Mouse (Mus musculus) adipocyte (in vitro differentiated cells): ENCODE results near the gene 4930432K21Rik.

Experiments
- DNase-seq: peaks from one replicate; pipeline ENCODE4 v3.0.0-alpha.2; 2016; ENCODE audit warnings: low spot score

The 4930432K21Rik gene

DNA sequence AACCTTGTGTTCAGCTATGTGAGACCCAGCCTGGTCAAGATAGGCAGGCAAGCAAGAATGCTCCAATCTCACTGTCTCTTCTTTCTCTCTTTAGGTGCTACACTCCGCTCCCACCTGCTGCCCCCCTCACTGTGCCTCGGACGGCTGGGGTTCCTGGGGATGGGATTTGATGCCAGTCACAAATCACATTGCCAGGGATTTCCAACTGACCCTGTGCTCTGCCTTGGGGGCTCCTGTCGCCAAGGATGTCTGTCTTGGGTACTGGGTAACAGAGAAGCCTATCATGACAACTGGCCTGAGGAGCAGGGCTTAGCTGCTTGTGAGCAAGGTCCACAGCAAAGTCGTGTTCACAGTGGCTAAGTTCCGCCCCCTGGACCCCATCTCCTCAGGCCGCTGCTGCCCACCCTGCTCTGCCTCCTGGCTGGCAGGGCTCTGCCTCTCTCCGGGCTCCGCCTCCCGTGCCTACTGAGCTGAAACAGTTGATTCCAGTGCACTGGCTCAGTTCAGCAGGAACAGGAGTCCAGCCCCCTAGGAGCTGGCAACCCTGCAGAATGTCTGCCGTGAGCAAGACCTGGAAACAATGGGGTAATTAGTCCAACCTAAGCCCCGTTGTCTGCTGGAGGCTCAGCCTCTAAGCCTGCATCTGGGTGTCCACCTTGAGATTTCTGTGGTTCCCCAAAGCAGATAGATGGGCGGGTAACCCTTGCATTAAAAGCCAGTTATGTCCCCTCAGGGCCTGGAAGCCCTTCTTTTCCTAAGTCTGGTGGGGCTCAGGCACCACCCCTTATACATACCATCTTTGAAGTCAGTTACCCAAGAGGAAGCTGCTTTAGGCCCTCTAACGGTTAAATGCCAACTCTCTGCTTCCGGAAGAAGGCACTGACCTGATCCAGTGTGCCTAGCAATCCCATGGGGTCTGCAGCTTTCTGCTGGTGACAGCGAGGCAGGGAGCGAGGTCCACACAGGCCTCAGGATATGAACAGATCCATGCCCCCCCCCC lies 60.9 kb downstream of the 4930432K21Rik start:
- no peak for DNase-seq

- peak; percentile 86 for DNase-seq
These were observed 62.5 kb downstream of the 4930432K21Rik start for GRCm38 (mm10) chr8:84210167-84210791.

DNA sequence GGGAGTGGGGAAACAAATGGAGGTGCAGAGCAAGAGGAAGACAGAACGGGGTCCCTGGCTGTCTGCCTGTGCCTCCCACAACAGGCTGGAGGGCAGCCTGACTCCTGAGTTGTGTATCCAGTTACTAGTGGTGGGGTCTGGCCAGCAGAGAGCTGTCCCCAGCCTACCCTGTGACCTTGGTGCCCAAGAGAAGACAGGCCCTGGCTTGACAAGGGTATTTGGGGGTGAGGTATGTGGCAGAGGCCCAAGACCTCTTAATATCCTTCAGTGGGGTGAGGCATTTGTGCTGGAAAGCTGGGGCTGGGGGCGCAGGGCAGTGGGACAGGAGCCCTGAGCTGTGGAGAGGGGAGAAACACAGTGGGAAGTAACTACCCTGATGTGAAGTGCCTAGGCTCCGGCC lies 63.4 kb downstream of the 4930432K21Rik start:
- DNase-seq, result no peak

DNA sequence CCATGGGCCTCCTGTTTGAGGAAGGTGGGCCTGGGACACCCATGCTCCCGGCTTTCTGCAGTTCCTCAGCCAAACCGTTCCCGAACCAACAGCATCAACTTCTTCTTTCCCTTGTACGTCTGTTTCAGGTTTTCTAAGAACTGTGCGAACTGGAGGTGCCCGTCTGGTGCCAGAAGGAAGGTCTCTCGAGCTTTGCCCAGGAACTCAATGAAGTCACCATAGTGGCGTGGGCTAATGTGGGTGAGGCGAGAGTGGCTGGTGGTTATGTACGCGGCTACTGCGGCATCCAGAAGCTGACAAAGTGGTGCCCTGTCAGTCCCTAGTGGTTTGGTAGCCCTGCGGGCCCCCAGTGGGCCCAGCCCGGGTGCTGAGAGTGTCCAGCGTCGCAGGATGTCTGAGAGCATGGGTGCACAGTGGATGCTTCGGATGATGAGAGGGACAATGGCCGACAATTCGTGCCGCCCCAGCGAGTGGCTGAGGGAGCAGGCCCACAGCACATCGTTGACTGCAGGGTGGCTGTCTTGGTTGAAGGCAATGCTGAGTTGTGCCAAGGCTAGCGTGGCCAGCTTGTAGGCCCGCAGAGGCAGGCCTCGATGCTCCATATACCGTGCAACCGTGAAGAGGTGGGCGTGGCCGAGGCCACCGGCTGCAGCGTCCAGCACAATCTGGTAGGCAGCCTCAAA lies 64.2 kb downstream of the 4930432K21Rik start:
- DNase-seq, result no peak

- DNase-seq, result no peak
These were observed 65.5 kb downstream of the 4930432K21Rik start for GRCm38 (mm10) chr8:84213277-84213676.

- peak; percentile 64 for DNase-seq
These were observed 69.4 kb downstream of the 4930432K21Rik start for GRCm38 (mm10) chr8:84217206-84217605.

- no peak for DNase-seq
These were observed 70.3 kb downstream of the 4930432K21Rik start for GRCm38 (mm10) chr8:84218143-84218542.

GRCm38 (mm10) chr8:84220105-84220504 lies 72.3 kb downstream of the 4930432K21Rik start:
- no peak for DNase-seq
